Mouse (Mus musculus) frontal cortex, adult (tissue): ENCODE measurements at regions not wholly inside any gene's neighbourhood (a gene's known extent, or its start where the extent isn't known, plus 50 kb on each side); places are given as distances from the start of the nearest gene placed in this dataset.
A peak's percentile ranks its signal among the peaks of the same experiment; 100 is the strongest.

Source experiments
- ATAC-seq: cut with Nextera tagmentation; 2 replicates; pipeline ENCODE4 v1.9.2; 2017; ENCODE audit warnings: mild to moderate bottlenecking, moderate library complexity, mixed read lengths; ENCODE audit not compliant: low TSS enrichment

- ATAC-seq, result no peak
These were observed 93.5 kb upstream of the Gm11146 start for GRCm38 (mm10) chr16:77695443-77695842.

- no peak for ATAC-seq
These were observed 85.4 kb upstream of the Gm11146 start for GRCm38 (mm10) chr16:77687056-77687839.

GRCm38 (mm10) chr16:77685651-77686190 lies 83.8 kb upstream of the Gm11146 start:
- peak; percentile 64 for ATAC-seq

- no peak for ATAC-seq
These were observed 82.6 kb upstream of the Gm11146 start for GRCm38 (mm10) chr16:77684521-77684920.

GRCm38 (mm10) chr16:77679234-77679633 lies 77.3 kb upstream of the Gm11146 start:
- no peak for ATAC-seq

- no peak for ATAC-seq
These were observed 74.9 kb upstream of the Gm11146 start for GRCm38 (mm10) chr16:77676805-77677204.

GRCm38 (mm10) chr16:77675885-77676597 lies 74.1 kb upstream of the Gm11146 start:
- no peak for ATAC-seq

- ATAC-seq, result no peak
These were observed 69.4 kb upstream of the Gm11146 start for GRCm38 (mm10) chr16:77671253-77671652.

GRCm38 (mm10) chr16:77665781-77666180 lies 63.9 kb upstream of the Gm11146 start:
- no peak for ATAC-seq

GRCm38 (mm10) chr16:77662107-77662518 lies 60.2 kb upstream of the Gm11146 start:
- peak; percentile 91 for ATAC-seq

GRCm38 (mm10) chr16:77653306-77653705 lies 51.4 kb upstream of the Gm11146 start:
- no peak for ATAC-seq
